Mouse (Mus musculus) lung, postnatal 0 days (tissue): Measurements from ENCODE around the gene Tirap.

Experiments used
- CTCF ChIP-seq: IDR thresholded peaks from 2 replicates; pipeline ENCODE4 v1.5.1; 2016; ENCODE audit warnings: antibody characterized with exemption, mild to moderate bottlenecking
- EP300 ChIP-seq: IDR thresholded peaks from 2 replicates; pipeline ENCODE4 v1.6.1; 2016; ENCODE audit warnings: antibody characterized with exemption, mild to moderate bottlenecking, control low read depth

DNA sequence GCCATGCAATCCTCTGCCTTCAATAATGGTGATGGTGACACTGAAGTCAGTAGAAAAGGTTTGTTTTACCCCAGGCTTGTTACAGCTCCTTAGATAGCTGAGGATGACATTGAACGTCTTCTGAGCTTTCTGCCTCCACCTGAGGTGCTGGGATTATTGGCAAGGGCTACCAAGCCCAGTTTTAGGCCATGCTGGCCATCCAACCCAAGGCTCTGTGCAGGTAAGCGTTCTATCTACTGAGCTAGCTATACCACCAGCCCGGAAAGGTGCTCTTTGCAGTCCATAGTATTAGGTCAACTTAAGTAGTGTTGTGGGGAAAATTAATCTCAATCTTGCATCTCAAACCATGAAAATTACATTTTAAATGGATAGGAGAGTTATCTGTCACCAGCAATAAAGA lies 2.5 kb downstream of the Tirap start:
- TF ChIP-seq CTCF (no peak), EP300 (no peak)
